Mouse (Mus musculus): ENCODE data around the gene Tmem129. TPM values are rescaled to one million over a fixed set of nuclear protein-coding genes. Genes with fewer than 3 reads are reported as not detected.

The Tmem129 gene
- polyA plus RNA-seq, 1 experiment from 2014 or later: 38.2 TPM

DNA sequence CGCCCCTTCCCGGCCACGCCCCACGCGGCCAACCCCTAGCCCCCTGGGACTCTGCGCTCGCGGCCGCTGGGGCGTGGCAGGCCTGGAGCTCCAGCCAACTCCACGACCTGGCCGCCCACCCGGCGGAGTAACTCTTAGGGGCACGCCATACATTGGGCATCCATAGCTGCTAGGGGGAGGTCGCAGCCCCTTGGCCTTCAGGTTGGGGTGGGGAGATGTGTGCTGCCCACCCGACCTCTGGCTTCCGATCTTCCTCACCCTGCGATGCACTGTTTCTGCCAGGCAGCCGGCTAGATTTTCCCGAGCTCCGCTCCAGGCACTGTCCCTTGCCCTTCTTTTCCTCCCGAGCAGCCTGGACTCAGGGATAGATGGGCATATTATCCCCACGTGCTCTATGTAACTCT lies 37.5 kb upstream of the Tmem129 start:
- Histone ChIP-seq H3K27ac (replicated peaks) (peak overlapping the region; percentile 94), H3K9me3 (replicated peaks) (no peaks in the 10 kb centered on the region), H3K4me3 (peak overlapping the region; percentile 54), H3K36me3 (no peaks in the 10 kb centered on the region), H3K27me3 (ENCODE audit: low read depth, poor library complexity, severe bottlenecking) (peaks cover 100% of the 10 kb centered on the region), H3K4me1 (peaks cover 92% of the 10 kb centered on the region)
- DNase-seq (ENCODE audit: low spot score): no peak
- 1% methylated on average over 24 of the region's 24 CpGs for WGBS

DNA sequence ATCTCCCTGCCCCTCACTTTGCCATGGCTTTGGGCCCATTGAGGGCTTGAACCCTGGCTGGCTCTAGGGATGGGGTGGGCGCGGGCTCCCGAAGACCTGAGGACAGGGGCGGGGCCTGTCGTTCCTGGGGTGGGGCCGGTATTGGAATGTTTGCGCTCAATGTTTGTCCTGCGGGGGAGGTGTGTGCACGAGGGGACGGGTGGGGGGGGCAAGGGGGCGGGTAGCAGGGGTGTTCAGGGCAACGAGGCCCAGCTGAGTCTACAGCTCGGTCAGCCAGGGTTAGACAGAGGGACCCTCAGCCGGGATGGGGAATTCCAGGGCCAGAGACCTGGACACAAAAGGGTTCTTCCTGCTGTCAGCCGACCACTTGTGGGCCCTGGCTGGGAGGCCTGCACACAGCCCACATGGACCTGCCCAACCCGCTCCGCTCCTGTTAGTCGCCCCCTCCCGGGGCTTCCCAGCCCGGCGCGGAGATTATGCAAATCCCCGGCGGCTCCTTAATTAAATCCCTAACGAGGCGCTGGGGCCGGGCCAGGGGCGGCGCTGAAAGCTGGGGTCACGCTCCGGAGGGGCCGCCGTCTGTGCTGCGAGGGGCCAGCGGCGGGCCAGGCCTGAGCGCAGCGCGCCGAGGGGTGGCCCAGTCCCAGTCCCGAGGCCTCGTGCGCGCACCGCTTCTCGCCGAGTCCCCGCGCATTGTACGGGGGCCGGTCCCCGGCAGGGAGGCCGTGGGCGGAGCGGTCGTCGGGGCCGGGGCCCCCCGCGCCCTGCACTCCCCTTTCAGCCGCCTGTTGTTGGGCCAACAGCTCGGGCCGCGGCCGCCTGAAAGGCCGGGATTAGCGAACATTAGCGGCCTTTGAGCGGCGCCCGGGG lies 36.9 kb upstream of the Tmem129 start:
- H3K4me3 ChIP-seq: peak overlapping the region; percentile 54
- no peaks in the 10 kb centered on the region for H3K9me3 ChIP-seq (replicated peaks)
- under 1% methylated on average over 71 of the region's 71 CpGs for WGBS
- H3K27ac ChIP-seq (replicated peaks): peak overlapping the region; percentile 94
- peak; percentile 91 for DNase-seq (ENCODE audit: low spot score)
- H3K27me3 ChIP-seq (ENCODE audit: low read depth, poor library complexity, severe bottlenecking): peaks cover 100% of the 10 kb centered on the region
- H3K36me3 ChIP-seq: no peaks in the 10 kb centered on the region
- peaks cover 92% of the 10 kb centered on the region for H3K4me1 ChIP-seq

DNA sequence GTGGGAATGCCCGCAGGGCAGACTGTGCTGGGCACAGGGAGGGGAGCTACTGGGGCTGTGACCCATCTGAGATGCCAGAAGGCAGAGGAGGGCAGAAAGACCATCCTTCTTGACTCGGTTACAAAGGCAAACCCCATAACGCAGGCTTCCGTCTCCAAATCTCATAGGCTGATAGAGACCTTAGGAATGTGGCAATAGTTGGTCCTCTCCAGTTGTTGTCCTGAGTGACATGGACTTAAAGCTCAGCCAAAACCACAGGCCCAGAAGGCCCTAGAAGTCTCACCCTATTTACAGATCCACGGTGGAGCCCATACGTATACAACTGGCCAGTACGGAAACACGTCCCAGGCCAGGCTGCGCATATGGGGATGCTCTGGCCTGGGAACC lies 36.2 kb upstream of the Tmem129 start:
- DNase-seq (ENCODE audit: low spot score): no peak
- 30% methylated on average over 9 of the region's 9 CpGs for WGBS
- peaks cover 100% of the 10 kb centered on the region for H3K27me3 ChIP-seq (ENCODE audit: low read depth, poor library complexity, severe bottlenecking)

DNA sequence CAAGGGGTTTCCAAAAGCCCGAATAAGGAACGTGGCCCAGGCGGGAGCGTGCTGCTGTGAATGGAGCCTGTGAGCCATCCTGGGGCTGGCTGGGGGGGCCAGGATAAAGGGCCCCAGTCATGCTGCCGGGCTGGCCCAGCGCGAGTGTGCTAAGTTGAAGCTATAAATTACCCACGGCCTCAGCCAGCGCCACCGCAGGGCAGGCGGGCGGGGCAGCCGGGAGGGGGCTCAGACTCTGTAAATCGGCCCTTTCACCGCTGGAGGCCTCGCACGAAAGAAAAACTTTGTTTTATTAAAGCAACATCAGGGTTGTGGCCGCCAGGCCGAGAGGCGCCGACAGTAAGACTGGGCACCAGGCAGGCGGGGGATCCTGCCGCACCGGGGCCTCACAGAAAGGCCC lies 34.2 kb upstream of the Tmem129 start:
- Histone ChIP-seq H3K36me3 (no peaks in the 10 kb centered on the region), H3K9me3 (replicated peaks) (no peaks in the 10 kb centered on the region), H3K4me3 (peak overlapping the region; percentile 36), H3K4me1 (peaks cover 88% of the 10 kb centered on the region), H3K27ac (replicated peaks) (peak overlapping the region; percentile 84), H3K27me3 (ENCODE audit: low read depth, poor library complexity, severe bottlenecking) (peaks cover 100% of the 10 kb centered on the region)
- 3% methylated on average over 24 of the region's 24 CpGs for WGBS
- DNase-seq (ENCODE audit: low spot score): peak; percentile 60

More for the DNA sequence above, 36.2 kb upstream of the Tmem129 start:
- H3K9me3 ChIP-seq (replicated peaks): no peaks in the 10 kb centered on the region
- no peaks in the 10 kb centered on the region for H3K36me3 ChIP-seq
- peak overlapping the region; percentile 54 for H3K4me3 ChIP-seq
- peaks cover 92% of the 10 kb centered on the region for H3K4me1 ChIP-seq
- H3K27ac ChIP-seq (replicated peaks): peak overlapping the region; percentile 94

DNA sequence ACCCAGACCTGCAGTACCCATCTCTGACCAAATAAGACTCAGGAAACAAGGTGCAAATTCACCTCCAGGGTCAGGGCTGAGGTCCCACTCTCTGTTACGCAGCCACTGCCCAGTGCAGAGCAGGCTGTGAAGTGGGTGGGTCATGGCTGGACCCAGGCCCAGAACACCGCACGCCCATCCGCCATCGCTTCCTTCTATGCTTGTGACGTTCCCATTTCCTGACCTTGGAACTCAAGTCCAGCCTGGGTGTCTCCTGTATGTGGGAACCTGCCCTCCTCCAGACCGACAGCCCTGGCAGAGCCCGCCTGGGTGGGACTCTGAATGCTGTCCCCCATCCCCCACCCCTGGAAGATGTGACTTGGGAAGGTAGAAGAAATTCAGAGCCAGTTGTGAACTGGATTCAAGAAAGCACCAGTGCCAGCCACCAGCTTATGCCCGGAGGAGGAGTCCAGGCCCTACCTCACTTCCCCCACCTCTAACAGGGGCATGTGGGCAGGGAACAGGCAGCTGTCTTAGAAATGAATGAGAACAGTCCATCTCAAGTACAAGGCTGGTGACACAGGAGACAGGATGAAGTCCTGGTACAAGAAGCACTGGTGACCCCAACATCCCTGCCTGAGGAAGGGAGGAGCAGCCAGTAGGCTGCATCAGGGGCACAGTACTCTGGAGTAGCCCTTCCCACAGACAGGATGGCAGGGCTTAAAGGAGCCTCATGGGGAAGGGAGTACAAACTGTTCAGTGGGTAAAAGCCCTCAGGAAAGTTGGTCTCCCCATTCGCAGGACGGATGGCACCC lies 31.8 kb upstream of the Tmem129 start:
- WGBS: 81% methylated on average over 11 of the region's 11 CpGs
- Histone ChIP-seq H3K4me1 (peaks cover 65% of the 10 kb centered on the region), H3K36me3 (no peaks in the 10 kb centered on the region), H3K27ac (replicated peaks) (peak overlapping the region; percentile 88), H3K4me3 (peak overlapping the region; percentile 42), H3K27me3 (ENCODE audit: low read depth, poor library complexity, severe bottlenecking) (peaks cover 100% of the 10 kb centered on the region), H3K9me3 (replicated peaks) (no peaks in the 10 kb centered on the region)
- DNase-seq (ENCODE audit: low spot score): no peak

DNA sequence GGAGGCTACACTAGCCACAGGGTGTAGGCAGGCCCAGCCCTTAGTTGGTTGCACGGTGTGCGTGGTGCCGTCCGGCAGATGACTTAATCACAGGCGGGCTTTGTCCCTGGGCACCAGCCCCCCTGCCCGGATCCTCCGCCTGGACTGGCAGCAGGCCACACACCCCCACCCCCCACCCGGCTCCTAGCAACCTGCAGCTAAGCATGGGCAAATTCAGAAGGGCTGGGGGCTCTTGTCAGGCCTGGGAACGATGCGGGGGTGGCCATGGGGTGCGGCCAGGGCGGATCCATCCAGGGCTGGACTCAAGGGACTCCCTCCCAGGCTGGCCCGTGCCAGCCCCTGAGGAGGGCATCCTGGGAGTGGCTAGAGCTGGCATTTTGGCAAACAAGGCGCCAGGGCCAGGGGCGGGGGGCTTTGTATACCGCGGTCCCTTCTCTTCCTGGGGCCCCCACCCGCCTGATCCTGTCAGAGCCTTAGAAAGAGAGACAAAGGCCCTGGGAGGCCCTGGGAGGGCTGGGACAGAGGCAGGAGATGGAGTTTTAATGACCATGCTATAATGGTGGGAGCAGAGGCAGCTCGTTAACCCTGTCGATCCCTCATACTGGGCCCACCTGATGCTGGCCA lies 31.1 kb upstream of the Tmem129 start:
- Histone ChIP-seq H3K27ac (replicated peaks) (peak overlapping the region; percentile 88), H3K9me3 (replicated peaks) (no peaks in the 10 kb centered on the region), H3K4me1 (peaks cover 60% of the 10 kb centered on the region), H3K36me3 (no peaks in the 10 kb centered on the region), H3K4me3 (peak overlapping the region; percentile 42), H3K27me3 (ENCODE audit: low read depth, poor library complexity, severe bottlenecking) (peaks cover 100% of the 10 kb centered on the region)
- 25% methylated on average over 20 of the region's 20 CpGs for WGBS
- peak; percentile 69 for DNase-seq (ENCODE audit: low spot score)

DNA sequence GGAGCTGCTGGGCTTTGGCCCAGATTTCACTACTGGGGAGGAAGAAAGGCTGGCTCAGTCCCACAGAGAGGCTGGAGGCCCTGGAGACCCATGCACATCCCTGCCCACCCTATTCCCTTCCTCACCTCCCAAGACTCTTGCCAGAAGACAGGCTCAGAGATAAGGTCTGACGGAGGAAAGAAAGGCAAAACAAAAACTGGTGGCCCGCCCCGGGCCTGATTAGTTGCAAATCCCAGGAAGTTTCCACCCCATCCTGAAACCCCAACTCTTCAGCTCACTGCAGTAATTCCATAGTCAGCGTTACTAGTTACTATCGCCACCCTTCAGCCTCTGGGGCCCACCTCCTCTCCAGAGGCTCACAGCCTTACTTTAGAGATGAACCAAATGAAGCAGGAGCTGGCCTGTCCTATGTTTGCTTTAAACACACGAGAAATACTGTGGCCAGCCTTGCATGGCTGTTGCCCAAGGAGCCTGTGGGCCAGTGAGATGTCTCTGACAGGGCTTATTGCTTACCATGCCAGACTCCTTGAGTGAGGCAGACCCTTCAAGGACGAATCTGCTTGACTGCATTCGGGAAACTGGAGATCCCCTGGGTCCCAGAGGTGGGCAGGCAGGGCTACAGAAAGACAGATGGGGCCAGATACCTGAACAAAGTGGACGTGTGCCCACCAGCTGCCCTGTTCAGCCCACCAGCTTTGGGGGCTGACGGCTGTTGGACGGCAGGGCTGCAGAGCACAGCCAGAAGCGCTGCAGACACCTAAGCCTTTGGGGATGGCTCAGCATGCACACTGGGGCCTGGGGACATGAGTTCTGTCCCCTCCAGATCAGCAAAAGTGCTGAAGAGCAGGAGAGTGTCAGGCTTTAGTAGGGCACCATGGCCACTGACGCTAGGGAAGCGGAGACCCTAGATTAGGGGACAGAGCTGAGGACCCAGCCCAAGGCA lies 30.3 kb upstream of the Tmem129 start:
- WGBS: 57% methylated on average over 14 of the region's 14 CpGs
- H3K4me1 ChIP-seq: peaks cover 60% of the 10 kb centered on the region
- peaks cover 96% of the 10 kb centered on the region for H3K27me3 ChIP-seq (ENCODE audit: low read depth, poor library complexity, severe bottlenecking)
- no peaks in the 10 kb centered on the region for H3K36me3 ChIP-seq
- DNase-seq (ENCODE audit: low spot score): no peak
- no peaks in the 10 kb centered on the region for H3K9me3 ChIP-seq (replicated peaks)
- H3K4me3 ChIP-seq: peak overlapping the region; percentile 42; the same call in 1 of the 2 replicates
- peak overlapping the region; percentile 88 for H3K27ac ChIP-seq (replicated peaks)

DNA sequence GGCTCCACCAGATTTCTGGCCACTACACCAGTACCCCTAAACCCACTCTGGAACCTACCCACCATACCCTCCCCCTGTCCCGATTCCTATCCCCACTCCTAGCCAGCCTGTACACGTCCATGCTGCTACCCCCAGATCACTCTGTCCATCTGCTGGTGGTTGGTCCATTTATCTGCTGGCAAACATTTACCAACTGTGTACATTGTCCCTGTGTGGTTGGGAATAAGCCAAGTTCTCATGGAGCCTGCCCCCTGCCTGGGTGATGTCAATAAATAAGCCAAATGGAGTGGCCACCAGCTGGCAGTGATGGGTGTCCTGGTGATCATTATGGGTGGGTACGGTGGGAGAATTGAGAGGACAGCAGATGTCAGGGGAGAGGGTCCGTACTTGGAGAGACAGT lies 28.9 kb upstream of the Tmem129 start:
- Histone ChIP-seq H3K4me1 (peaks cover 47% of the 10 kb centered on the region), H3K9me3 (replicated peaks) (no peaks in the 10 kb centered on the region), H3K4me3 (no peak overlapping the region), H3K27me3 (ENCODE audit: low read depth, poor library complexity, severe bottlenecking) (peaks cover 91% of the 10 kb centered on the region), H3K27ac (replicated peaks) (no peak overlapping the region), H3K36me3 (no peaks in the 10 kb centered on the region)
- 91% methylated on average over 4 of the region's 4 CpGs for WGBS
- DNase-seq (ENCODE audit: low spot score): no peak

DNA sequence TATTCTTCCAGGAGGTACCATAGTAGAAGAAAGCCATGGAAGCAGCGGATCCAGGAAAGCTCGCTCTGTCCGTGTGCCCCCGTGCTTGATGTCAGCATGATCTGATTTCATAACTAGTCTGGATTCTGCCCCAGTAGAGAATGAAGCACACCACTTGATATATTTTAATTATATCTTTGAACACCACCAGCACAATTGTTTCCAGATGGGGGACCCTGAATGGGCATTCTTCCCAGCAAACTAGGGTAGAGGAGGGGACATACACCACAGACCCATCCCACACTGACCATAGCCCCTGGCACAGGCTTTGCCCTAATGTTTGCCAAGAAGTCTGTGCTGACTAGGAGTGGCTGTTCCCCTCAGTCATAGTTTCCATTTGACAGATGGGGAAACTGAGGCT lies 26.7 kb upstream of the Tmem129 start:
- H3K27me3 ChIP-seq (ENCODE audit: low read depth, poor library complexity, severe bottlenecking): peaks cover 75% of the 10 kb centered on the region
- H3K27ac ChIP-seq (replicated peaks): no peak overlapping the region
- DNase-seq (ENCODE audit: low spot score): no peak
- no peaks in the 10 kb centered on the region for H3K9me3 ChIP-seq (replicated peaks)
- peaks cover 40% of the 10 kb centered on the region for H3K4me1 ChIP-seq
- 94% methylated on average over 4 of the region's 4 CpGs for WGBS
- no peak overlapping the region for H3K4me3 ChIP-seq
- H3K36me3 ChIP-seq: no peaks in the 10 kb centered on the region

DNA sequence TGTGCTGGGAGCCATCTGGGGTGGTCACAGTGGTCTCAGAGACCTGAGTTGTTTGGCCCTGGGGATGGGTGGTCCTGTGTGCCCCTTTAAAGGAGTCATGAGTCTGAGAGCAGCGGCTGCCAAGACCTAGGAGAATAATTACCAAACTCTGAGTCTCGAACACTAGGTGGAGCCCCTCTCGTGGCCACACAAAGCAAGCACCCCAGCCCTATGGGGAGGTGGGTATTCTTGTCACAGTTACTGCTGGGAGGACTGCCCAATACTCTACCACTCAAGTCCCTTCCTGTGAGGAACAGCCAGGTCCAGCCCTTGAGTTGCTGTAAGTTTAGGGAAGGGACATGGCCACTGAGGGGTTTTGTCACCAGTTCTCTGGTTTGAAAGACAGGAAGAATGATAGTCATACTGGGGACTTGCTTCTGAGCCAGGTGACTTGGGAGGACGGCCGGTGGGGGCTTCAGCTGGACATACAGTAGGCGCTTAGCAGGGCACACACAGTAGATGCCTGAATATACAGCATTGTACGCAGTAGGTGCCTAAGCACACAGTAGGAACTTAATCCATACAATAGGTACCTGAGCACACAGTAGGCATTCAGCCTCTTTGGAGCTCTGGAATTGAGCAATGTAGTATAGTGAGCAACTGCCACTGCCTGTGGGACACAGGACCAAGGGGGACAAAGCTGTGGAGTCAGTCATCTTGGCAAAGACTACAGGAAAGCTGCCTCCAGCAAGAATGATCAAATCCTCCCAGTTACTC lies 25.9 kb upstream of the Tmem129 start:
- H3K27me3 ChIP-seq (ENCODE audit: low read depth, poor library complexity, severe bottlenecking): peaks cover 67% of the 10 kb centered on the region
- H3K4me1 ChIP-seq: peaks cover 32% of the 10 kb centered on the region
- H3K27ac ChIP-seq (replicated peaks): peak overlapping the region; percentile 42; the same call in 1 of the 2 replicates
- DNase-seq (ENCODE audit: low spot score): peak; percentile 67
- 49% methylated on average over 7 of the region's 7 CpGs for WGBS
- H3K4me3 ChIP-seq: no peak overlapping the region
- H3K36me3 ChIP-seq: no peaks in the 10 kb centered on the region
- H3K9me3 ChIP-seq (replicated peaks): no peaks in the 10 kb centered on the region

DNA sequence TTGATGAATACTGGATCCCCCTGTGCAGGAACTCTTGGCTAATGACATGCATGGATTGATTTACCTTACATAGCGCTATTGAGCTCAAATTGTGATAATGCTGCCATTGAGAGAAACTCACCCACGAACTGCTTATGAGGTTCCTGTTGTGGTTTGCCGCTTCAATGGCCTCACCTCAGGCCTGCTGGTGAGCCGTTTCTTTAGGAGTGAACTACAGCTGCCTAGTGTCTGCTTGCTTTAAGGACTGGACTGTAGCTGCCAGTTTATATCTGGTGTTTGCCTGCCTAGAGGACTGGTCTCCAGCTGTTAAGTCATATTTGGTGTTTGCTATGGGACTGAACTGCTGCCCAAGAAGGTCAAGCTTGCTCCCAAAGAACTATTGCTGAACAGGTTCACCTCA lies 24.7 kb upstream of the Tmem129 start:
- H3K4me1 ChIP-seq: peaks cover 20% of the 10 kb centered on the region
- H3K27ac ChIP-seq (replicated peaks): no peak overlapping the region
- WGBS: 81% methylated on average over 4 of the region's 4 CpGs
- no peaks in the 10 kb centered on the region for H3K9me3 ChIP-seq (replicated peaks)
- H3K36me3 ChIP-seq: no peaks in the 10 kb centered on the region
- H3K4me3 ChIP-seq: no peak overlapping the region
- DNase-seq (ENCODE audit: low spot score): no peak
- H3K27me3 ChIP-seq (ENCODE audit: low read depth, poor library complexity, severe bottlenecking): peaks cover 55% of the 10 kb centered on the region
